Mouse (Mus musculus) erythroblast, embryonic 14.5 days (primary cell): ENCODE data around the gene Lrit3. TPM values are rescaled to one million over a fixed set of nuclear protein-coding genes. Genes with fewer than 3 reads are reported as not detected.

Experiments used
- H3K27me3 ChIP-seq: 2 replicates; pipeline ENCODE4 v1.6.1; 2012; ENCODE audit warnings: inconsistent platforms; ENCODE audit not compliant: control insufficient read depth
- H3K36me3 ChIP-seq: 2 replicates; pipeline ENCODE4 v1.6.1; 2012; ENCODE audit warnings: mild to moderate bottlenecking, inconsistent platforms; ENCODE audit not compliant: control insufficient read depth
- H3K4me1 ChIP-seq: 2 replicates; pipeline ENCODE4 v1.6.1; 2012; ENCODE audit warnings: inconsistent platforms; ENCODE audit not compliant: control insufficient read depth
- H3K4me3 ChIP-seq: replicated peaks from 2 replicates; pipeline ENCODE3; 2012; ENCODE audit warnings: moderate library complexity, mild to moderate bottlenecking, inconsistent platforms
- H3K9me3 ChIP-seq: 2 replicates; pipeline ENCODE4 v1.6.1; 2012; ENCODE audit warnings: low read length, inconsistent platforms, mixed read lengths; ENCODE audit not compliant: control insufficient read depth
- GATA1 ChIP-seq: IDR thresholded peaks from 2 replicates; pipeline ENCODE4 v1.6.1; 2012; ENCODE audit warnings: low read length, inconsistent platforms, mixed read lengths
- TAL1 ChIP-seq: IDR thresholded peaks from 3 replicates; pipeline ENCODE4 v1.6.1; 2012; ENCODE audit warnings: low read length, inconsistent platforms, mixed read lengths
- polyA plus RNA-seq: library from polyadenylated mRNA; stranded (reverse); fragments of >175 nt; gene quantifications from 2 replicates; pipeline ENCODE4 v1.2.3, GENCODE M21; 2012

Gene Lrit3
- polyA plus RNA-seq, 1 experiment, result not detected

- TF ChIP-seq GATA1, result no peak
- TF ChIP-seq TAL1, result no peak
- Histone ChIP-seq H3K36me3 (peaks cover 54% of the 10 kb centered on the region), H3K4me1 (peaks cover 33% of the 10 kb centered on the region), H3K4me3 (no peak overlapping the region), H3K9me3 (no peaks in the 10 kb centered on the region), H3K27me3 (no peaks in the 10 kb centered on the region)
Observed at GRCm38 (mm10) chr3:129826691-129827090, 22.9 kb upstream of the Lrit3 start.

- Histone ChIP-seq H3K9me3 (no peaks in the 10 kb centered on the region), H3K4me3 (no peak overlapping the region), H3K36me3 (peaks cover 57% of the 10 kb centered on the region), H3K27me3 (no peaks in the 10 kb centered on the region), H3K4me1 (peaks cover 17% of the 10 kb centered on the region)
- TF ChIP-seq GATA1, result no peak
- no peak for TF ChIP-seq TAL1
Observed at GRCm38 (mm10) chr3:129824891-129825290, 21.1 kb upstream of the Lrit3 start.

GRCm38 (mm10) chr3:129824146-129824545 is 20.3 kb upstream of the Lrit3 start:
- no peak overlapping the region for H3K4me3 ChIP-seq
- no peaks in the 10 kb centered on the region for H3K9me3 ChIP-seq
- peaks cover 10% of the 10 kb centered on the region for H3K4me1 ChIP-seq
- TF ChIP-seq GATA1 (no peak), TAL1 (no peak)
- peaks cover 60% of the 10 kb centered on the region for H3K36me3 ChIP-seq
- no peaks in the 10 kb centered on the region for H3K27me3 ChIP-seq

GRCm38 (mm10) chr3:129823293-129823692 is 19.5 kb upstream of the Lrit3 start:
- Histone ChIP-seq H3K4me1 (peaks cover 3% of the 10 kb centered on the region), H3K36me3 (peaks cover 56% of the 10 kb centered on the region), H3K27me3 (no peaks in the 10 kb centered on the region), H3K4me3 (no peak overlapping the region), H3K9me3 (no peaks in the 10 kb centered on the region)
- no peak for TF ChIP-seq TAL1
- TF ChIP-seq GATA1, result no peak

- peaks cover 47% of the 10 kb centered on the region for H3K36me3 ChIP-seq
- no peak for TF ChIP-seq TAL1
- TF ChIP-seq GATA1, result no peak
- H3K27me3 ChIP-seq, result no peaks in the 10 kb centered on the region
- no peaks in the 10 kb centered on the region for H3K4me1 ChIP-seq
- H3K4me3 ChIP-seq, result no peak within 1 kb of the TSS
- no peaks in the 10 kb centered on the region for H3K9me3 ChIP-seq
Observed at GRCm38 (mm10) chr3:129822206-129822775, 18.5 kb upstream of the Lrit3 start, which contains the start of gene Rrh. Gene Rrh, minus strand, starts transcription at chr3:129822587.

- Histone ChIP-seq H3K27me3 (no peaks in the 10 kb centered on the region), H3K36me3 (peaks cover 45% of the 10 kb centered on the region), H3K4me3 (no peak overlapping the region), H3K9me3 (no peaks in the 10 kb centered on the region), H3K4me1 (no peaks in the 10 kb centered on the region)
- no peak for TF ChIP-seq GATA1
- no peak for TF ChIP-seq TAL1
Observed at GRCm38 (mm10) chr3:129821736-129822135, 17.9 kb upstream of the Lrit3 start.

GRCm38 (mm10) chr3:129820847-129821246 is 17.0 kb upstream of the Lrit3 start:
- H3K4me3 ChIP-seq, result no peak overlapping the region

GRCm38 (mm10) chr3:129799011-129799410 is 4.8 kb downstream of the Lrit3 start:
- no peaks in the 10 kb centered on the region for H3K27me3 ChIP-seq
- no peaks in the 10 kb centered on the region for H3K4me1 ChIP-seq
- no peaks in the 10 kb centered on the region for H3K36me3 ChIP-seq
- TF ChIP-seq GATA1 (no peak), TAL1 (no peak)
- no peak overlapping the region for H3K4me3 ChIP-seq
- no peaks in the 10 kb centered on the region for H3K9me3 ChIP-seq

More at GRCm38 (mm10) chr3:129820847-129821246, 17.0 kb upstream of the Lrit3 start:
- Histone ChIP-seq H3K4me1 (no peaks in the 10 kb centered on the region), H3K36me3 (peaks cover 37% of the 10 kb centered on the region), H3K27me3 (no peaks in the 10 kb centered on the region), H3K9me3 (no peaks in the 10 kb centered on the region)
- no peak for TF ChIP-seq TAL1
- no peak for TF ChIP-seq GATA1

GRCm38 (mm10) chr3:129798551-129798950 is 5.3 kb downstream of the Lrit3 start:
- TF ChIP-seq TAL1 (no peak), GATA1 (no peak)
- H3K27me3 ChIP-seq, result no peaks in the 10 kb centered on the region
- no peak overlapping the region for H3K4me3 ChIP-seq
- no peaks in the 10 kb centered on the region for H3K36me3 ChIP-seq
- H3K4me1 ChIP-seq, result no peaks in the 10 kb centered on the region
- no peaks in the 10 kb centered on the region for H3K9me3 ChIP-seq

- H3K36me3 ChIP-seq, result no peaks in the 10 kb centered on the region
- no peaks in the 10 kb centered on the region for H3K9me3 ChIP-seq
- TF ChIP-seq TAL1, result no peak
- TF ChIP-seq GATA1, result no peak
- no peaks in the 10 kb centered on the region for H3K27me3 ChIP-seq
- no peaks in the 10 kb centered on the region for H3K4me1 ChIP-seq
- no peak overlapping the region for H3K4me3 ChIP-seq
Observed at GRCm38 (mm10) chr3:129797341-129797740, 6.5 kb downstream of the Lrit3 start.
